Mouse (Mus musculus) CH12.LX (cell line): ENCODE data around the gene Mef2a. TPM values are rescaled to one million over a fixed set of nuclear protein-coding genes. Genes with fewer than 3 reads are reported as not detected.

Source experiments
- DNase-seq: peaks from one replicate; pipeline ENCODE4 v3.0.0-alpha.2; 2013; ENCODE audit errors: extremely low read depth
- H3K27ac ChIP-seq: 2 replicates; pipeline ENCODE4 v1.5.1; 2012; ENCODE audit warnings: low read depth, mild to moderate bottlenecking, control low read depth, moderate library complexity; ENCODE audit not compliant: insufficient read depth
- H3K27me3 ChIP-seq: replicated peaks from 2 replicates; pipeline ENCODE3; 2012; ENCODE audit warnings: inconsistent platforms
- H3K36me3 ChIP-seq, 2 experiments: replicated peaks in 1 of 2; 2 replicates each; pipeline versions ENCODE3 to v1.6.1; 2012; ENCODE audit warnings: inconsistent platforms in 1 of 2, low read length in 1 of 2, mild to moderate bottlenecking in 1 of 2, mixed read lengths in 1 of 2, moderate library complexity in 1 of 2; ENCODE audit not compliant: control insufficient read depth in 1 of 2, insufficient read depth in 1 of 2
- H3K4me1 ChIP-seq, 2 experiments: 2 replicates each; pipeline ENCODE4 v1.6.1; 2012; ENCODE audit warnings: inconsistent platforms in 1 of 2, moderate library complexity in 1 of 2; ENCODE audit not compliant: insufficient read depth in 2 of 2, control insufficient read depth in 1 of 2
- H3K4me2 ChIP-seq: 2 replicates; pipeline ENCODE4 v1.6.1; 2012; ENCODE audit warnings: low read depth, mild to moderate bottlenecking, control low read depth; ENCODE audit not compliant: poor library complexity, insufficient read depth, severe bottlenecking
- H3K4me3 ChIP-seq, 3 experiments: fragments of 150-350 bp in 1 of 3; sonication (generic) in 1 of 3; replicated peaks in 1 of 3; 2 replicates each; pipeline versions ENCODE3 to v1.5.1; 2011 to 2012; ENCODE audit warnings: low read depth in 2 of 3, low read length in 2 of 3, mild to moderate bottlenecking in 2 of 3, moderate library complexity in 2 of 3, control low read depth in 1 of 3, improper control_type of control experiment in 1 of 3, inconsistent platforms in 1 of 3, mixed read lengths in 1 of 3; ENCODE audit not compliant: poor library complexity in 1 of 3
- H3K79me2 ChIP-seq: replicated peaks from 2 replicates; pipeline ENCODE4 v1.6.1; 2012; ENCODE audit warnings: mild to moderate bottlenecking, moderate library complexity; ENCODE audit not compliant: control insufficient read depth, poor library complexity, insufficient read depth, severe bottlenecking; ENCODE audit errors: extremely low read depth
- H3K9ac ChIP-seq: 2 replicates; pipeline ENCODE4 v1.6.1; 2012; ENCODE audit warnings: low read depth, mild to moderate bottlenecking, control low read depth, moderate library complexity; ENCODE audit not compliant: insufficient read depth
- H3K9me3 ChIP-seq: replicated peaks from 2 replicates; pipeline ENCODE3; 2012; ENCODE audit warnings: low read length, inconsistent platforms, mixed read lengths
- BHLHE40 ChIP-seq: IDR thresholded peaks from 2 replicates; pipeline ENCODE4 v1.6.1; 2011; ENCODE audit warnings: mild to moderate bottlenecking, low read depth, low read length, improper control_type of control experiment
- CHD2 ChIP-seq: IDR thresholded peaks from 2 replicates; pipeline ENCODE4 v1.6.1; 2011; ENCODE audit warnings: low read length, improper control_type of control experiment
- CTCF ChIP-seq, 2 experiments: IDR thresholded peaks in 1 of 2; conservative IDR thresholded peaks in 1 of 2; 2 replicates each; pipeline ENCODE4 v1.5.1; 2011 to 2012; ENCODE audit warnings: low read depth in 2 of 2, low read length in 2 of 2, improper control_type of control experiment in 1 of 2, inconsistent platforms in 1 of 2, mild to moderate bottlenecking in 1 of 2, moderate library complexity in 1 of 2
- E2F4 ChIP-seq: IDR thresholded peaks from 2 replicates; pipeline ENCODE4 v1.6.1; 2011; ENCODE audit warnings: low read depth, low read length, improper control_type of control experiment; ENCODE audit not compliant: insufficient replicate concordance
- ELF1 ChIP-seq: IDR thresholded peaks from 2 replicates; pipeline ENCODE4 v1.6.1; 2014; ENCODE audit warnings: low read depth, mild to moderate bottlenecking, inconsistent platforms, low read length, improper control_type of control experiment
- EP300 ChIP-seq: IDR thresholded peaks from 2 replicates; pipeline ENCODE4 v1.6.1; 2011; ENCODE audit warnings: low read length, improper control_type of control experiment
- ETS1 ChIP-seq: conservative IDR thresholded peaks from 2 replicates; pipeline ENCODE4 v1.6.1; 2012; ENCODE audit warnings: low read depth, mild to moderate bottlenecking, inconsistent platforms, low read length, improper control_type of control experiment, moderate library complexity
- GABPA ChIP-seq: IDR thresholded peaks from 2 replicates; pipeline ENCODE4 v1.6.1; 2012; ENCODE audit warnings: low read depth, low read length, improper control_type of control experiment, inconsistent platforms; ENCODE audit not compliant: insufficient replicate concordance
- HCFC1 ChIP-seq: IDR thresholded peaks from 2 replicates; pipeline ENCODE4 v1.6.1; 2012; ENCODE audit warnings: low read depth, mild to moderate bottlenecking, inconsistent platforms, low read length, improper control_type of control experiment
- IRF4 ChIP-seq: IDR thresholded peaks from 2 replicates; pipeline ENCODE4 v1.6.1; 2014; ENCODE audit warnings: low read depth, mild to moderate bottlenecking, inconsistent platforms, low read length, improper control_type of control experiment
- JUN ChIP-seq: IDR thresholded peaks from 2 replicates; pipeline ENCODE4 v1.6.1; 2011; ENCODE audit warnings: low read depth, mild to moderate bottlenecking, low read length, improper control_type of control experiment, moderate library complexity; ENCODE audit not compliant: insufficient read depth
- JUND ChIP-seq: conservative IDR thresholded peaks from 2 replicates; pipeline ENCODE4 v1.6.1; 2011; ENCODE audit warnings: low read depth, low read length, improper control_type of control experiment
- MAX ChIP-seq: IDR thresholded peaks from 2 replicates; pipeline ENCODE4 v1.6.1; 2011; ENCODE audit warnings: low read length, improper control_type of control experiment
- MEF2A ChIP-seq: IDR thresholded peaks from 2 replicates; pipeline ENCODE4 v1.6.1; 2014; ENCODE audit warnings: low read depth, mild to moderate bottlenecking, inconsistent platforms, low read length, improper control_type of control experiment, borderline replicate concordance
- MYC ChIP-seq: IDR thresholded peaks from 2 replicates; pipeline ENCODE4 v1.6.1; 2011; ENCODE audit warnings: low read depth, mild to moderate bottlenecking, improper control_type of control experiment, low read length
- NELFE ChIP-seq: IDR thresholded peaks from 2 replicates; pipeline ENCODE4 v1.6.1; 2011; ENCODE audit warnings: low read depth, low read length, improper control_type of control experiment
- PAX5 ChIP-seq: IDR thresholded peaks from 2 replicates; pipeline ENCODE4 v1.6.1; 2012; ENCODE audit warnings: low read length, inconsistent platforms, mixed read lengths
- POLR2A ChIP-seq: IDR thresholded peaks from 2 replicates; pipeline ENCODE4 v1.6.1; 2011; ENCODE audit warnings: low read depth, mild to moderate bottlenecking, improper control_type of control experiment, low read length
- POLR2AphosphoS2 ChIP-seq: IDR thresholded peaks from 2 replicates; pipeline ENCODE4 v1.6.1; 2011; ENCODE audit warnings: low read depth, low read length, improper control_type of control experiment
- RAD21 ChIP-seq: IDR thresholded peaks from 2 replicates; pipeline ENCODE4 v1.6.1; 2011; ENCODE audit warnings: low read depth, mild to moderate bottlenecking, low read length, improper control_type of control experiment, moderate library complexity
- RCOR1 ChIP-seq: conservative IDR thresholded peaks from 2 replicates; pipeline ENCODE4 v1.6.1; 2012; ENCODE audit warnings: low read depth, mild to moderate bottlenecking, inconsistent platforms, low read length, improper control_type of control experiment
- SIN3A ChIP-seq: IDR thresholded peaks from 2 replicates; pipeline ENCODE4 v1.6.1; 2012; ENCODE audit warnings: low read length, improper control_type of control experiment, inconsistent platforms
- SMC3 ChIP-seq: IDR thresholded peaks from 2 replicates; pipeline ENCODE4 v1.6.1; 2011; ENCODE audit warnings: low read depth, low read length, improper control_type of control experiment
- TCF12 ChIP-seq: IDR thresholded peaks from 2 replicates; pipeline ENCODE4 v1.6.1; 2014; ENCODE audit warnings: low read depth, mild to moderate bottlenecking, inconsistent platforms, low read length, improper control_type of control experiment
- UBTF ChIP-seq: IDR thresholded peaks from 2 replicates; pipeline ENCODE4 v1.6.1; 2012; ENCODE audit warnings: low read depth, mild to moderate bottlenecking, inconsistent platforms, low read length, improper control_type of control experiment, moderate library complexity
- USF1 ChIP-seq: IDR thresholded peaks from 2 replicates; pipeline ENCODE4 v1.6.1; 2014; ENCODE audit warnings: low read depth, mild to moderate bottlenecking, inconsistent platforms, low read length, improper control_type of control experiment
- USF2 ChIP-seq: conservative IDR thresholded peaks from 2 replicates; pipeline ENCODE4 v1.6.1; 2011; ENCODE audit warnings: low read depth, low read length, improper control_type of control experiment
- ZMIZ1 ChIP-seq: IDR thresholded peaks from 2 replicates; pipeline ENCODE4 v1.6.1; 2012; ENCODE audit warnings: low read depth, mild to moderate bottlenecking, inconsistent platforms, low read length, improper control_type of control experiment
- dilution Hi-C: fragments of 300-500 bp; cut with MboI; formaldehyde crosslinking; loops from 2 replicates; pipeline ENCODE4 v1.14.3; 2020; ENCODE audit warnings: low sequenced_read_pairs; ENCODE audit not compliant: extremely low pct_unique_long_range_greater_than_20kb, extremely low pct_ligation_motif_present
- in situ Hi-C: fragments of 300-500 bp; cut with MboI; formaldehyde crosslinking; loops from 3 replicates; pipeline ENCODE4 v1.14.3; 2019; ENCODE audit warnings: low sequenced_read_pairs, low pct_ligation_motif_present, low pct_unique_long_range_greater_than_20kb, mixed read lengths
- polyA plus RNA-seq: library from polyadenylated mRNA; unstranded; fragments of >175 nt; gene quantifications from 2 replicates; pipeline ENCODE4 v1.2.1, GENCODE M21; 2012; ENCODE audit warnings: low read depth; ENCODE audit not compliant: insufficient read length
- total RNA-seq, 2 experiments: library from RNA; depleted of rRNA; stranded (reverse); fragments of 300-350 nt in 1 of 2; fragments of >200 nt in 1 of 2; gene quantifications; 2 replicates each; pipeline ENCODE4 v1.2.3; 2012 to 2014

The Mef2a gene
- total and polyA plus RNA-seq, 3 experiments, result 40.1 to 100 (median 42.2) TPM

- no peak for TF ChIP-seq RAD21
- TF ChIP-seq ETS1, result peak; percentile 65
- no peak for TF ChIP-seq MYC
- 0 out of 2 replicates have a peak, but pooled peaks have one; percentile 24 for TF ChIP-seq MAX
- TF ChIP-seq ZMIZ1, result no peak
- TF ChIP-seq TCF12, result no peak
- peak; percentile 76 for TF ChIP-seq JUN
- peak; percentile 60; the same call in 1 of the 2 replicates for TF ChIP-seq SIN3A
- TF ChIP-seq PAX5, result no peak
- TF ChIP-seq JUND, result peak; percentile 72; the same call in 1 of the 2 replicates
- peak; percentile 74; the same call in 1 of the 2 replicates for TF ChIP-seq EP300
- no peak for TF ChIP-seq POLR2A
- TF ChIP-seq MEF2A, result 0 out of 2 replicates have a peak, but pooled peaks have one; percentile 40
- 0 out of 2 replicates have a peak, but pooled peaks have one; percentile 54 for TF ChIP-seq RCOR1
- TF ChIP-seq NELFE, result no peak
- TF ChIP-seq BHLHE40, result peak; percentile 90
- no peak for TF ChIP-seq USF2
- no peak for TF ChIP-seq E2F4
- TF ChIP-seq IRF4, result peak; percentile 93
- TF ChIP-seq POLR2AphosphoS2, result no peak
- no peak for TF ChIP-seq CTCF (conservative IDR thresholded peaks at IDR 0.05 in 1 of 2, IDR thresholded peaks at IDR 0.05 in 1 of 2; ENCODE audit: low read depth in 2 of 2, low read length in 2 of 2)
- TF ChIP-seq HCFC1, result no peak
- in situ Hi-C loops, result no loop called here
- H3K9me3 ChIP-seq, result peaks cover 5% of the 10 kb centered on the region
These were observed 67.7 kb downstream of the Mef2a start for GRCm38 (mm10) chr7:67304937-67305336.

GRCm38 (mm10) chr7:67296419-67296818, 76.2 kb downstream of the Mef2a start:
- no peak for DNase-seq
- in situ Hi-C loops, result no loop called here
- H3K27me3 ChIP-seq, result no peaks in the 10 kb centered on the region
- peaks cover 13% of the 10 kb centered on the region for H3K79me2 ChIP-seq
- no peak overlapping the region for H3K9ac ChIP-seq
- no peaks in the 10 kb centered on the region for H3K4me1 ChIP-seq
- TF ChIP-seq ZMIZ1 (no peak), CTCF (conservative IDR thresholded peaks at IDR 0.05 in 1 of 2, IDR thresholded peaks at IDR 0.05 in 1 of 2; ENCODE audit: low read depth in 2 of 2, low read length in 2 of 2) (no peak), CHD2 (no peak), ELF1 (no peak), POLR2AphosphoS2 (no peak), BHLHE40 (no peak), POLR2A (no peak), UBTF (no peak), USF1 (no peak), GABPA (no peak), E2F4 (no peak), MAX (no peak), MEF2A (no peak), RCOR1 (no peak), ETS1 (no peak), JUN (no peak), HCFC1 (no peak), SMC3 (no peak)
- TF ChIP-seq, all 38 proteins: peak for 0
- Histone ChIP-seq H3K36me3 (peaks cover 0 to 31% of the 10 kb centered on the region in 2 experiments), H3K4me2 (no peak overlapping the region), H3K9me3 (no peaks in the 10 kb centered on the region), H3K4me3 (no peak overlapping the region), H3K27ac (no peak overlapping the region)
- dilution Hi-C loops, result no loop called here

More at GRCm38 (mm10) chr7:67304937-67305336, 67.7 kb downstream of the Mef2a start:
- Histone ChIP-seq H3K27ac (peak overlapping the region; percentile 41), H3K4me3 (no peak overlapping the region), H3K27me3 (no peaks in the 10 kb centered on the region), H3K79me2 (peaks cover 29% of the 10 kb centered on the region), H3K9ac (no peak overlapping the region; the same call in 1 of the 2 replicates), H3K4me2 (0 out of 2 replicates have a peak overlapping the region, but pooled peaks have one; percentile 29), H3K4me1 (peaks cover 7 to 29% of the 10 kb centered on the region in 2 experiments; a peak in 2 of 4 replicates), H3K36me3 (peaks cover 3 to 28% of the 10 kb centered on the region in 2 experiments)
- dilution Hi-C loops, result no loop called here
- DNase-seq, result peak; percentile 29
